Mouse (Mus musculus) ES-Bruce4 (cell line): Measurements from ENCODE around the gene Trit1. TPM values are rescaled to one million over a fixed set of nuclear protein-coding genes. Genes with fewer than 3 reads are reported as not detected.
A peak's percentile ranks its signal among the peaks of the same experiment; 100 is the strongest.
"Not testable (repeated sequence)": the region's sequence is repeated elsewhere in the genome, so short reads cannot be mapped to it uniquely, and the experiment has no call there.

Experiments used
- H3K27ac ChIP-seq: 2 replicates; pipeline ENCODE4 v1.5.1; 2012; ENCODE audit warnings: low read length, inconsistent platforms; ENCODE audit not compliant: insufficient read depth
- H3K27me3 ChIP-seq: 2 replicates; pipeline ENCODE4 v1.6.1; 2012; ENCODE audit warnings: mild to moderate bottlenecking, low read length, inconsistent platforms; ENCODE audit not compliant: control insufficient read depth, poor library complexity, insufficient read depth, severe bottlenecking
- H3K36me3 ChIP-seq: 2 replicates; pipeline ENCODE4 v1.6.1; 2012; ENCODE audit warnings: inconsistent platforms, mild to moderate bottlenecking, low read length, moderate library complexity; ENCODE audit not compliant: control insufficient read depth, poor library complexity, insufficient read depth, severe bottlenecking
- H3K4me1 ChIP-seq: one replicate; pipeline ENCODE4 v1.8.1; 2011; ENCODE audit warnings: low read length; ENCODE audit not compliant: control insufficient read depth, insufficient read depth
- H3K4me3 ChIP-seq: 2 replicates; pipeline ENCODE4 v1.5.1; 2011; ENCODE audit warnings: low read depth, mild to moderate bottlenecking, low read length
- H3K9ac ChIP-seq: 2 replicates; pipeline ENCODE4 v1.6.1; 2012; ENCODE audit warnings: low read depth, mild to moderate bottlenecking, inconsistent platforms; ENCODE audit not compliant: poor library complexity, severe bottlenecking
- H3K9me3 ChIP-seq: replicated peaks from 2 replicates; pipeline ENCODE4 v1.6.1; 2012; ENCODE audit warnings: mild to moderate bottlenecking, low read length, inconsistent platforms; ENCODE audit not compliant: control insufficient read depth, poor library complexity, insufficient read depth, severe bottlenecking
- CTCF ChIP-seq: IDR thresholded peaks from one replicate; pipeline ENCODE4 v1.8.1; 2011; ENCODE audit warnings: low read depth, low read length
- EP300 ChIP-seq: IDR thresholded peaks from 2 replicates; pipeline ENCODE4 v1.6.1; 2011; ENCODE audit warnings: low read depth, low read length; ENCODE audit not compliant: insufficient read depth
- POLR2A ChIP-seq: IDR thresholded peaks from one replicate; pipeline ENCODE4 v1.8.1; 2011; ENCODE audit warnings: low read length; ENCODE audit not compliant: insufficient read depth
- polyA plus RNA-seq: library from polyadenylated mRNA; stranded (reverse); fragments of >200 nt; gene quantifications from 2 replicates; pipeline ENCODE4 v1.2.4, GENCODE M21; 2011; ENCODE audit warnings: low read depth; ENCODE audit not compliant: missing spikeins, insufficient read depth, insufficient read length

Gene Trit1
- polyA plus RNA-seq, 1 experiment, result 33.0 TPM

DNA sequence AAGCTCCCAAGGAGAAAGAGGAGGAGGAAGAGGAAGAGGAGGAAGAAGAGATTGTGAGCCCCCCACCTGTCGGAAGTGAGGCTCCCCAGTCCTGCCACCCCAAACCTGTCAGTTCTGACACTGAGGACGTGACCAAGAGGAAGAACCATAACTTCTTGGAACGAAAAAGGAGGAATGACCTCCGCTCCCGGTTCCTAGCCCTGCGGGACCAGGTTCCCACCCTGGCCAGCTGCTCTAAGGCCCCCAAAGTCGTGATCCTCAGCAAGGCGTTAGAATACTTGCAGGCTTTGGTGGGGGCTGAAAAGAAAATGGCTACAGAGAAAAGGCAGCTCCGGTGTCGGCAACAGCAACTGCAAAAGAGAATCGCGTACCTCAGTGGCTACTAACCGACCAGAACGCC lies 16.3 kb upstream of the Trit1 start:
- Histone ChIP-seq H3K36me3 (no peaks in the 10 kb centered on the region), H3K9me3 (no peaks in the 10 kb centered on the region), H3K27me3 (no peaks in the 10 kb centered on the region), H3K27ac (no peak overlapping the region), H3K4me3 (no peak overlapping the region), H3K9ac (no peak overlapping the region), H3K4me1 (peaks cover 12% of the 10 kb centered on the region)
- TF ChIP-seq CTCF, result no peak
- no peak for TF ChIP-seq EP300
- no peak for TF ChIP-seq POLR2A

DNA sequence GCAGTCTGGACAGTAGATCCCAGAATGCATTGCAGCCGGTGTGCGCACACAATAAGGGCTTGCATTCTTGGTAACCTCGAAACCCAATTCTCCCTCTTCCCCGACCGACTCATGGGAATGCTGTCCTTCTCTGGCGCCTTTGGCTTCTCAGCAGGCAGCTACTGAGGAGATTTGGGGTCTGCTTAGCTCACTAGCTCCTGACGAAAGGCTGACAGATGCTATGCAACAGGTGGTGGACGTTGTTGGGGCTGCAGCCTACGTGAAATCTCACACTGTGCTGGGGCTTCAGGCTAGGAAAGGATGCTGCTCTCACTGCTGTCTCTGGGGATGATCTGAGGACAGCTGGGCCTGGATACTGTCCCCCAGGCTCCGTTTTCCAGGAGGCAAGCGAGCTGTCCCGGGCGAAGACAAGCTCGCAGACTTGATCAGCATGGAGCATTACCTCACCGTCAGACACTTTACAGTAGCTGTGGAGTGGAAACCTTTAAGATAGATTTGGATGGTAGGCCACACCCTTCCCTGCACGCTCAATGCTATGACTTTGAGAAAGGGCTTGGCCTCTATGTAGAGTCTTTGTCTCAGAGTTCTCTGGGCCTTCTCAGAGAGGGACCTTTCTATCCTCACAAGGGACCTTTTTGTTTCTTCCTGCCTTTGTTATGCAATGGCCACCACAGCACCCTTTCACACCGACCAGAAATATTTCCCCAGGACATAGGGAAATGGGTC lies 15.6 kb upstream of the Trit1 start:
- H3K9me3 ChIP-seq, result no peaks in the 10 kb centered on the region
- H3K36me3 ChIP-seq, result no peaks in the 10 kb centered on the region
- H3K4me3 ChIP-seq, result peak overlapping the region; percentile 1; the same call in 1 of the 2 replicates
- H3K27me3 ChIP-seq, result no peaks in the 10 kb centered on the region
- H3K27ac ChIP-seq, result peak overlapping the region; percentile 23; the same call in 1 of the 2 replicates
- H3K4me1 ChIP-seq, result peaks cover 12% of the 10 kb centered on the region
- no peak overlapping the region for H3K9ac ChIP-seq
- TF ChIP-seq POLR2A, result no peak
- TF ChIP-seq CTCF, result no peak
- TF ChIP-seq EP300, result no peak

DNA sequence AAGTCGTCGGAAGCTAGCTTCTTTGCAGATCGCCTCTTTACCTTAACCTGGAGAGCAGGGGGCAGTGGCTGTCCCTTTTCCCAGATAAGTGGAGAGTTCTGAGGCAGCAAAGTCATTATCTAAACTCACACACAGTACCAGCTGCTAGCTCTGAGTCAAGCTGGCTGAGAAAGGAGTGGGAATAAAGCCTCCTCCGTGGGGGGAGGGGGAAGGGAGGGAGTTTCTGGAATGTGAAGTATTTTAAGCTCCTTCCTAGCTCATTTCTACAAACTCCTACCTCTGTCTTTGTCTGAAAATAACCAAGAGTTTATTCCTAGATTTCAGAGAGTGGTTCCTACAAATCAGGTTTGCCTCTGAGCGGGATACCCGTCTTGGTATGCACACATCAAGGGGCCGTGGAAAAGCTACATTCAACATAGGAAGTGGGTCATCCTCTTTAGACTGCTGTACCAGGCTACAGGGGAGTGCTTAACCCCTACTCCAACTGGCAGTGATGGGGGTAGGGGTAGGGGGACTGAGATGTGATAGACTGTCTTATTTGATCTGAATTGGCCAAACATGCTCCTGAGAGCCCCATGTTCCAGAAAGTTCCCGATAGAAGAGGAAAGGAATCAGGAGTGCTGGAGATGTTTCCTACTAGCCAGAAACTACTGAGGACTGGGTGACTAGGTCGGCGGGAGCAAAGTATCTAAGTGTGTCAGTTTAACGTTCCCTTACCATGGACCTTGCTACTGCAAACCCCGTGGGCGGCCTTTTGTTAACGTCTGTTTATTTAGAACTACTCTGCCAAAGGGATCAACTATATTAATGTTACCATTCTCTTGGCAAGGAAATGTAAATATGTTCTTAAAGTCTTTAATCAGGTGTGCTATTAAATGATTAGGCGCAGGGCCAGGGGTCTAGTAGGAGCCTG lies 11.1 kb upstream of the Trit1 start:
- Histone ChIP-seq H3K27me3 (no peaks in the 10 kb centered on the region), H3K4me1 (peaks cover 9% of the 10 kb centered on the region), H3K4me3 (no peak overlapping the region), H3K27ac (no peak overlapping the region), H3K36me3 (no peaks in the 10 kb centered on the region), H3K9ac (no peak overlapping the region), H3K9me3 (no peaks in the 10 kb centered on the region)
- no peak for TF ChIP-seq EP300

DNA sequence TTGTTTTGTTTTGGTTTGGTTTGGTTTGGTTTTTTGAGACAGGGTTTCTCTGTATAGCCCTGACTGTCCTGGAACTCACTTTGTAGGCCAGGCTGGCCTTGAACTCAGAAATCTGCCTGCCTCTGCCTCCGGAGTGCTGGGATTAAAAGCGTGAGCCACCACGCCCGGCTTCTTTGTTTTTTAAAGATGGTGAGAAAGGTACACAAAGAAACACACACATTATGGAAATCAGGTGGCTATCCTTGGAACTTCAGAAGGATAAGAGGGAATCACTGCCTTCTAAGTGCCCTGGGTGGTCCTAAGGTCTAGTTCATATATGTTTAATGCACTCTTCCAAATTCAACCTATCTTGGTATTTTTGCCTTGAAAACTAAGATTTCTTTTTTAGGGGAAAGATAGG lies 3.9 kb upstream of the Trit1 start:
- H3K4me1 ChIP-seq, H3K9ac ChIP-seq, H3K27ac ChIP-seq, H3K9me3 ChIP-seq, H3K4me3 ChIP-seq, H3K36me3 ChIP-seq, H3K27me3 ChIP-seq: not testable (repeated sequence)

DNA sequence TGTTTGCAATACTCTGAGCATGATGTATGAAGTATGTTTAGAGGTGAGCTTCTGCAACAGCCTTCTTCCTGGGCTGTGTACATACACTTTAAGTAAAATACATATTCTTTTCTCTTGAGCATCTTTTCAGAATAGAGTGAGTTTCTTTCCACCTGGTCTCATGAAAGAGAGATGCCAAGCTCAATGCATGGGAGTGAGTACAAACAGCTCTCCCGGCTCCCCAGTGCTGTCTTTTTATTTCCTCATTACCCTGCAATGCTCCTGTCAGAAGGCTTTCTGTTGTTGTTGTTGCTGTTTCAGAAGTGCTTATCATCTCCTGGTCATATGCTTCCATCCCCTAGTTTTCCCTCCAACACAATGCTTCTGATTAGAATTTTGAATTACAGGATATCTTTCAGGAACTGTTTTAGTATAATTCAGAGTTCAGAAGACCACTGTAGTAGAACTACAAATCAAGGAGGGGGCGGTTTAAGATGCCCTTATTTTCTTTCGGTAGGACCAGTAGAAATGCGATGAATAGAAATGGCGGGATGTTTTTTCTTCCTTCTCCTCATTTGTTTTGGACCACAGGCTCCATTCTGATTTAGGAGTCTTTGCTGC lies 3.0 kb upstream of the Trit1 start:
- Histone ChIP-seq H3K27me3 (no peaks in the 10 kb centered on the region), H3K27ac (no peak overlapping the region), H3K4me1 (peaks cover 1% of the 10 kb centered on the region), H3K4me3 (no peak overlapping the region), H3K9me3 (no peaks in the 10 kb centered on the region), H3K36me3 (no peaks in the 10 kb centered on the region), H3K9ac (no peak overlapping the region)
- TF ChIP-seq EP300 (no peak), CTCF (no peak), POLR2A (no peak)

DNA sequence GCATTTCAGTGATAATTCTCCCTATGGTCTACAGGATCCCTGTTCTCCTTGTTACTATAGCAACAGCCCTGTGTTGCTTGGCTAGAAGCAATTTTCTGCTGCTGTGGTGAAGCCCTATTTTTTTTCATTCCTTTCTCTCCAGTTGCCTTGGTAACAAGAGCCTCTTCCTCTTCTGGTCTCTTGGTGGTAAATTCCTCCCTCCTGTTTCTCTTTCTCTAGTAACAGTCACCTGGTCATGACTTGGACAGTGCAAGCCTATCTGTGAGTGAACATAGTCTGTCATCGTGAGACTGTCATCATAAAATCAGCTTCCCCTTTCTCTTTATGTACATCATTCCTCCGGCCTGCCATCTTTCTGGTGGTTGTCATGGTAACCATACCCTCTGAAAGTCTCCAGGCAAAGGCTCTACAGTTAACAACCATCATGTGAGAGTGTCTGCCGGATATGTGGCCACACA lies 2.4 kb upstream of the Trit1 start:
- Histone ChIP-seq H3K9ac (no peak overlapping the region), H3K36me3 (no peaks in the 10 kb centered on the region), H3K4me3 (no peak overlapping the region), H3K4me1 (peaks cover 2% of the 10 kb centered on the region), H3K9me3 (no peaks in the 10 kb centered on the region), H3K27ac (no peak overlapping the region), H3K27me3 (no peaks in the 10 kb centered on the region)
- TF ChIP-seq POLR2A (no peak), CTCF (no peak), EP300 (no peak)
